Mouse (Mus musculus): ENCODE measurements at regions not wholly inside any gene's neighbourhood (a gene's known extent, or its start where the extent isn't known, plus 50 kb on each side); places are given as distances from the start of the nearest gene placed in this dataset.

GRCm38 (mm10) chr3:19441827-19442226 is 186.7 kb downstream of the 1700064H15Rik start:
- no peak for DNase-seq (ENCODE audit: low read depth, low spot score)
- Histone ChIP-seq H3K79me2 (ENCODE audit: control insufficient read depth, insufficient read depth, low read length, poor library complexity) (no peaks in the 10 kb centered on the region), H3K4me3 (ENCODE audit: control insufficient read depth in 1 of 2, insufficient read depth in 1 of 2, low read depth in 2 of 2, low read length in 2 of 2) (no peak overlapping the region), H3K4me1 (ENCODE audit: control insufficient read depth in 1 of 2, insufficient read depth in 2 of 2, low read length in 2 of 2) (no peaks in the 10 kb centered on the region), H3K27me3 (ENCODE audit: control insufficient read depth in 1 of 2, insufficient read depth in 2 of 2, low read length in 2 of 2) (no peaks in the 10 kb centered on the region), H3K9me3 (replicated peaks; ENCODE audit: insufficient read depth, low read length) (no peaks in the 10 kb centered on the region), H3K36me3 (ENCODE audit: control insufficient read depth in 1 of 2, insufficient read depth in 2 of 2, low read length in 2 of 2) (no peaks in the 10 kb centered on the region), H3K27ac (ENCODE audit: control insufficient read depth, low read depth, low read length) (no peak overlapping the region), H3K9ac (ENCODE audit: control insufficient read depth, low read depth, low read length, poor library complexity, severe bottlenecking) (no peak overlapping the region)
- TF ChIP-seq GATA1 (IDR thresholded peaks at IDR 0.05; ENCODE audit: low read depth, low read length) (no peak), TAL1 (IDR thresholded peaks at IDR 0.05; ENCODE audit: low read length) (no peak), SIN3A (IDR thresholded peaks at IDR 0.05; ENCODE audit: low read length) (no peak), MAFK (IDR thresholded peaks at IDR 0.05; ENCODE audit: borderline replicate concordance, low read depth, low read length) (no peak), JUND (IDR thresholded peaks at IDR 0.05; ENCODE audit: low read depth, low read length) (no peak), HCFC1 (IDR thresholded peaks at IDR 0.05; ENCODE audit: low read depth, low read length) (no peak)

- no peaks in the 10 kb centered on the region for H3K79me2 ChIP-seq (ENCODE audit: control insufficient read depth, insufficient read depth, low read length, poor library complexity)
- DNase-seq (ENCODE audit: low read depth, low spot score), result no peak
- H3K4me3 ChIP-seq (ENCODE audit: control insufficient read depth in 1 of 2, insufficient read depth in 1 of 2, low read depth in 2 of 2, low read length in 2 of 2), result no peak overlapping the region
- H3K27me3 ChIP-seq (ENCODE audit: control insufficient read depth in 1 of 2, insufficient read depth in 2 of 2, low read length in 2 of 2), result no peaks in the 10 kb centered on the region
- H3K9me3 ChIP-seq (replicated peaks; ENCODE audit: insufficient read depth, low read length), result no peaks in the 10 kb centered on the region
- H3K4me1 ChIP-seq (ENCODE audit: control insufficient read depth in 1 of 2, insufficient read depth in 2 of 2, low read length in 2 of 2), result no peaks in the 10 kb centered on the region
- H3K27ac ChIP-seq (ENCODE audit: control insufficient read depth, low read depth, low read length), result no peak overlapping the region
- TF ChIP-seq ZNF384 (IDR thresholded peaks at IDR 0.05; ENCODE audit: low read depth, low read length), result no peak
- TF ChIP-seq ETS1 (IDR thresholded peaks at IDR 0.05; ENCODE audit: low read depth, low read length), result no peak
- TF ChIP-seq ZKSCAN1 (IDR thresholded peaks at IDR 0.05; ENCODE audit: low read depth, low read length), result no peak
- TF ChIP-seq MYB (IDR thresholded peaks at IDR 0.05; ENCODE audit: low read depth, low read length), result no peak
- TF ChIP-seq TCF12 (IDR thresholded peaks at IDR 0.05; ENCODE audit: low read depth, low read length), result no peak
- TF ChIP-seq MAFK (IDR thresholded peaks at IDR 0.05; ENCODE audit: borderline replicate concordance, low read depth, low read length), result no peak
- TF ChIP-seq CTCF (IDR thresholded peaks at IDR 0.05 in 2 of 3, conservative IDR thresholded peaks at IDR 0.05 in 1 of 3; ENCODE audit: control insufficient read depth in 1 of 3, insufficient read depth in 1 of 3, low read depth in 2 of 3, low read length in 3 of 3, poor library complexity in 1 of 3, severe bottlenecking in 1 of 3), result no peak
- TF ChIP-seq MYC (IDR thresholded peaks at IDR 0.05; ENCODE audit: low read depth, low read length), result no peak
- TF ChIP-seq SIN3A (IDR thresholded peaks at IDR 0.05; ENCODE audit: low read length), result no peak
- TF ChIP-seq RAD21 (IDR thresholded peaks at IDR 0.05; ENCODE audit: low read depth, low read length), result no peak
- no peak for TF ChIP-seq USF1 (IDR thresholded peaks at IDR 0.05; ENCODE audit: low read depth, low read length)
- no peak for TF ChIP-seq EP300 (IDR thresholded peaks at IDR 0.05; ENCODE audit: low read depth in 1 of 2, low read length in 2 of 2)
- no peak for TF ChIP-seq GABPA (IDR thresholded peaks at IDR 0.05; ENCODE audit: low read depth, low read length)
- TF ChIP-seq USF2 (IDR thresholded peaks at IDR 0.05; ENCODE audit: borderline replicate concordance in 1 of 2, insufficient read depth in 1 of 2, low read depth in 1 of 2, low read length in 2 of 2), result no peak
- no peak for TF ChIP-seq ELF1 (IDR thresholded peaks at IDR 0.05; ENCODE audit: low read depth, low read length)
- H3K36me3 ChIP-seq (ENCODE audit: control insufficient read depth in 1 of 2, insufficient read depth in 2 of 2, low read length in 2 of 2), result no peaks in the 10 kb centered on the region
- no peak overlapping the region for H3K9ac ChIP-seq (ENCODE audit: control insufficient read depth, low read depth, low read length, poor library complexity, severe bottlenecking)
These were observed 198.3 kb downstream of the 1700064H15Rik start for GRCm38 (mm10) chr3:19430159-19430558.
